Mouse (Mus musculus): ENCODE data around the gene Nsg2. TPM values are rescaled to one million over a fixed set of nuclear protein-coding genes. Genes with fewer than 3 reads are reported as not detected.
"Not testable (repeated sequence)": the region's sequence is repeated elsewhere in the genome, so short reads cannot be mapped to it uniquely, and the experiment has no call there.

Gene Nsg2
- 129 and 138 TPM in 2 replicates for polyA plus RNA-seq (2015; fragmentation: Nextera tagmentation; extraction: Ambion mirVana)

DNA sequence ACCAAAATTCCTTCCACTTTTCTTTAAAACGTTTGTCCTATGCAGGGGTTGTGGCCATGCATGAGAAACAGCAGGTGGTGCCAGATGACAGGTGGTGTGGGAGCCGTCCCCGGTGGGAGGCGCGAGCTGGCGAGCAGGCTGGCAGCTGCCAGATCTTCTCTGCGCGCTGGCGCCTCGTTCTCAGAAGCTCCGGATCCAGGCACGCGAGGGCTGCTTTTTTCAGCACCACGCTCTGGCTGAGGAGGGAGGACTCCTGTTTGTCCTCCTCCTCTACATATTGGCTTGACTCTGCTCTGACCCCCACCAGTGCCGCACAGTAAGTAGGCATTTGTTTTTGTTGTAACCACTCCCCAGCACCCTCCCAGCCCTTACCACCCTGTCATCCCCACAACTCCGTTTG lies at the start of gene Nsg2:
Gene Nsg2, plus strand, starts transcription at position 183 of the 400 bp plus-strand sequence.
- peak; percentile 95 for DNase-seq (ENCODE audit: low spot score)

DNA sequence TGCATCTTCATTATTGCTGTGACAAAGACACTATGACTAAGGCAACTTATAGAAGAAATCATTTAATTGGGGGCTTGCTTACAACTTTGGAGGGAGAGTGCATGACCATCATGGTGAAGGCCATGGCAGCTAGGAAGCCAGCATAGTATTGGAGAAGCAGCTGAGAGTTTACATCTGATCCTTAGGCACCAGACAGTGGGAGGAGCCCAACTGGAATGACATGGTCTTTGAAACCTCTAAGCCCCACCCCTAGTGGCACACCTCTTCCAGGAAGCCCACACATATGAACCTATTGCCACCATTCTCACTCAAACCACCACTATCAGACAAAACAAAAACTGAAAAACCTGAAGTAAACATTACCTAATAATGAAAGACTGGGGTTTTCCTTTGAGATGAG lies 40.2 kb upstream of the Nsg2 start:
- no peak for DNase-seq (ENCODE audit: low spot score)

DNA sequence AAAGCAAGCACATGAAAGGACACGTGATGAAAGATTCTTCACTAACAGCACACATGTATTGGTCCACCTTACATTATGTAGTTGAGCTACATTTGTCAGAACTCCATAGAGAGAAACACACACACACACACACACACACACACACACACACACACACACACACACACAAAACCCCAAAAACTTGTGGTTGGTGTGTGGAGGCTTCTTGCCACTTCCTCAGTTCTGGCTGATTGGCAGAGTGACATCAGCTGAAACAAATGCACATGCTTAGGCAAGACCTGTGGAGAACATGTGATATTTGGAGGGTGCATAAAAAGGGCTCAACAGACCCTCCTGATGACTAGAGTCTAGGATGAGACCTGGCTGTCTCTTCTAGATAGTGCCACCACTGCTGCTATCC lies 36.3 kb upstream of the Nsg2 start:
- peak; percentile 27 for DNase-seq (ENCODE audit: low spot score)

- DNase-seq (ENCODE audit: low spot score), result no peak
Observed at GRCm38 (mm10) chr11:31965256-31966134, 34.8 kb upstream of the Nsg2 start, which contains the start of gene 4930524B15Rik. TSS of gene 4930524B15Rik (plus strand) at chr11:31965592.

- DNase-seq (ENCODE audit: low spot score), result no peak
Observed at GRCm38 (mm10) chr11:31974132-31974531, 26.1 kb upstream of the Nsg2 start.

GRCm38 (mm10) chr11:31974826-31975225 lies 25.4 kb upstream of the Nsg2 start:
- DNase-seq (ENCODE audit: low spot score), result no peak

- no peak for DNase-seq (ENCODE audit: low spot score)
Observed at GRCm38 (mm10) chr11:31975678-31976077, 24.6 kb upstream of the Nsg2 start.

- no peak for DNase-seq (ENCODE audit: low spot score)
Observed at GRCm38 (mm10) chr11:31976137-31976536, 24.1 kb upstream of the Nsg2 start.

GRCm38 (mm10) chr11:31980089-31980488 lies 20.2 kb upstream of the Nsg2 start:
- DNase-seq (ENCODE audit: low spot score), result not testable (repeated sequence)

DNA sequence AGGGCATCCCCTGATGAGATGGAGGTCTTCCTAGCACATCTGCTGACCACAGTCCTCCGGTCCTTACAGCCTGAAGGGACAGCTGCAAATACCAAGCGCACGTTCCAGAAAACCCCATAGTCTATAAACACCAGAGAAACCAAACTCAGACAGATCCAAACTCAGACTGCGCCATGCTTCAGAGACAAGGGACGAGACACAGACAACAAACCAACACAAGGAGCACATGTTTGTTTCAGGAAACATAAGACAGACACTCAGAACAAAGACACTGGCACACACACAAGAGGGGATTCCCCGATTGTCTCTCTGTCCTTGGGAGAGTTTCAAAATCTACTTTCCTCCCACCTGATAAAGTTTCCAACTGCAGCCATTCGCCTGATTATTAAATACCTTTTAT lies 18.4 kb upstream of the Nsg2 start:
- DNase-seq (ENCODE audit: low spot score), result no peak

DNA sequence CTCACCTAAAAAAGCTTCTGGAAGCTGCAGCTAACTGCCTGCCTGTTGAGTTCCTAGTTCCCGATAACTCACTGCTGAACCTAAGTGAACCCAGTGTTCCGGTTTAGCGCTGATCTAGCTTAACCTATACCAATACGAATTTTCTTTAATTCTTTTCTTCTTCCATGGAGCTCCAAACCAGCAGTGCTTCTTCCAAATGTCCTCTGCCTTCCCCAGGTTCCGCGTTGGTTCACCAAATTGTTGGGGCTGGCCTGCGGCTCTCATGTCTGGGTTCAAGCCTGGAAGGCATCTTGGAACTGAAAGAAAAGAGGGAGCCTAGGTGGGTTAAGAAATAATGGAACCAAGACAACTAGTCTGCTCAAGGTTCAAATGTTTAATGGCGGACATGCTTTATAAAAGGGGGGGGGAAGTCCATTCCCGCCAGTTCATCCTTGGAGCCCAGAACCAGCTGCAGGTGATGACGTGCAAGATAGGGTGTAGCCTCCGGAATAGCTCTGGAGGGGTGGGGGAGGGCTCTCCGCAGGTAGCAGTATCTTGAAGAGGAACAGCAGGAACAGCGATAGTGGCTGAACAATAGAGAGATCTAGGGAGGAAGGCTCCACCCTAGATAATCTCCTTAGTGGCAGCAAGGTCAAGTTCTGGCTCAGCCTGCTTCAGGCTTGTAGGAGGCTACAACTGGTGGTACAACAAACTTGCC lies 17.9 kb upstream of the Nsg2 start:
- DNase-seq (ENCODE audit: low spot score), result not testable (repeated sequence)

GRCm38 (mm10) chr11:31983249-31983648 lies 17.0 kb upstream of the Nsg2 start:
- DNase-seq (ENCODE audit: low spot score), result no peak

GRCm38 (mm10) chr11:31984786-31985185 lies 15.5 kb upstream of the Nsg2 start:
- no peak for DNase-seq (ENCODE audit: low spot score)

- DNase-seq (ENCODE audit: low spot score), result no peak
Observed at GRCm38 (mm10) chr11:31992535-31992934, 7.7 kb upstream of the Nsg2 start.

GRCm38 (mm10) chr11:31999716-32000115 lies 547 bp upstream of the Nsg2 start:
- peak; percentile 86 for DNase-seq (ENCODE audit: low spot score)

DNA sequence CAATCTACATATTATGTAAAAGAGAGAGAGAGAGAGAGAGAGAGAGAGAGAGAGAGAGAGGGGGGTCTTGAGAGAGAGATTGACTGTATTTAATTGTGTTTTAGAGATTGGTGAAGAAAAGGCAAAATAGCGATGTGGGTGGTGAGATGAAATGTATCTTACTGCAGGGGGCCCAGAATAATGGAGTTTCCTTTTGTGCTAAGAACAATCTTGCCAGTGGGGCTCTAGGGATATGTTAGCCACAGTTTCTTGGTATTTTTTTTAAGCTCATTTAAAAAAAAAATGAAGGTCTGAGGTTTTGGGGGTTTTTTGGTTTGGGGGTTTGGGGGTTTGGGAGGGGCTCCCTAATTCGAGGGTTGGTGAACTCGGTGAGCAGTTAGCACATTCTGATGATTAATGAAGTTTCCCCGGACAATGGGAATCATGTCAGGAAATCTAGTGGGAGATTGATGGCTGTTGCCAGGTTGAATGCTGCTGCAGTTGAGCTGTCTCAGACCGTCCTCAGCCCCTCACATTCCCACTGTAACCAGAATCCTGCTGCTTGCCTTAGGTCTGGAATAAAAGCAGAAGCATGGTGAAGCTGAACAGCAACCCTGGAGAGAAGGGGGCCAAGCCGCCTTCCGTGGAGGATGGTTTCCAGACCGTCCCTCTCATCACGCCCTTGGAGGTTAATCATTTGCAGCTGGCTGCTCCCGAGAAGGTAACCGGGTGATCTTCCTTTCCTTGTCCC lies 1.1 kb downstream of the Nsg2 start:
- DNase-seq (ENCODE audit: low spot score), result peak; percentile 47

DNA sequence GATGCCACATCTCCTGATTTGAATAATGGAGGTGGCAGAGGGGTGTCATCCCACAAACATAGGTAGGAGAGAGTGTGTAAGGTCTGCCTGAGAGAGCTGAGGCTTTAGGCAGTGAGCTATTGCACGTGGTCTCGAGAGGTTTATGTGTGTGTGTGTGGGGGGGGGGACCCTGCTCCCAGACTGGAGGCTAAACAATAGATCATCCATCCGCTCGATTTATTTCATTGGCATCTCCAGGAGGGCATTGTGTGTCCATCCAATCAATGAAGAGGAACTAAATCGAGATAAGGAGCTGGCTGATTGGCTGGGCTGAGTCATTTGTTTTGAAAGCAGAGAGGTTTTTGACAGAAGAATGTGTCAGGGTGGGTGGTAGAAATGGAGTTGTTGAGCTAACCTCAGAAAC lies 2.4 kb downstream of the Nsg2 start:
- peak; percentile 23 for DNase-seq (ENCODE audit: low spot score)

GRCm38 (mm10) chr11:32008049-32008448 lies 7.8 kb downstream of the Nsg2 start:
- DNase-seq (ENCODE audit: low spot score), result not testable (repeated sequence)

DNA sequence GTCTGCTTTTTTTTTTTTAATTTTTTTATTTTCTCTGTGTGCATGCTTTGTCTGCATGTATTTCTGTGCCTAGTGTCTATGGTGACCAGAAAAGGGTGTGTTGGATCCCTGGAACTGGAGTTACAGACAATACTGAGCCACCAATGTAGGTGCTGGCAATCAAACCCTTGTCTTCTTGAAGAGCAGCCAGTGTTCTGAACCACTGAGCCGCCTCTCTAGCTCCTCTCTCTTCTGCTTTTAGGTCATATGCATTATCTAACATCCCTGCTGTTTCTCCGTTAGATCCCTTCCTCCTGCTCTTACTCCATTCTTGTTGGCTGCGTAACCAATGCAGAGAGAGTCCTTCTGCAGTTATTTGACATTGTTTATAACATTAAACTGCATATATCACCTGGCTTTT lies 8.6 kb downstream of the Nsg2 start:
- DNase-seq (ENCODE audit: low spot score), result no peak

DNA sequence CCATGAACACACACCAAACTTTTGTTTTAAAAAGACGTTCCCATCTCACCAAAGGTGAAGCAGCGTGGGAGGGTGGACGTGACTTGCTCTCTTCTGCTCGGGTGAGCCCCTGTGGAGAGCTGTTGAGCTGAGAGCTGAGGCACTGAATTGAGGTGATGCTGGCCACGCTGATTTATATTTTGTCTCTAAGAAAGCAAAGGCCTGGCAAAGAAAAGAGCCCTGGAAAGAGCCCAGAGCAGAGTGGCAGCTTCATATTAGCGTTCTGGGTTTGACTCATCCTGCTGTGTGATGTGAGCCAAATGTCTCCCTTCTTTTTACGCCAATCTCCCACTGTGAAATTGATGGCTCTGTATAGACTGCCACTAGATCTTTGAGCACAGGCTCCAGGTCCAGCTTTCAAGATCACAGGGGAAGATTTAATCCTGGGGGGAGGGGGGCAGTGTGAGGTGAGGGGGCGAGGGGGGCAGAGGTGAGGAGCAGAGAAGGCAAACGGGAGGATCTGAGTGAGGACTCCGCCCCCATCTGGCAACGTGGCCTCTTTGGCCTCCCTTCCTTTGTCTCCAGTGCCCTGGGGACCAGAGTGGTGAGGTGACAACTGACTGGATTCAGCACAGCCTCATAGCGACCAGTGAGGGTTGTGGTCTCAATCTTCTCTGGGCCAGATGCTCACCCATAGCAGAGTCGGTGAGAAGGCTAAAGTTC lies 9.8 kb downstream of the Nsg2 start:
- no peak for DNase-seq (ENCODE audit: low spot score)

DNA sequence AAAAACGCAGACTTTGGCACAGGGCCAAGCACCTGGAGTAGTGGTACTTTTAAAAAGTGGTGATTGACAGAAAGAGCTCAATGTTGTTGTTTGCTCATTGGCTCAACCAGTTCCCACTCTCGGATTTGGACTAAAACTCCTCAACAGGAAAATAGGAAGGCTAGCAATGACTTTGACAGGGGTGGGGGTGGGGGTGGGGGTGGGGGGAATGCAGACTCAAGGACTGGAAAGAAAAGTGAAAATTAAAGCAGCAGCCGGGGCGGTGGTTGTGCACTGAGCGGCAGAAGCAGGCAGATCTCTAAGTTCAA lies 10.4 kb downstream of the Nsg2 start:
- DNase-seq (ENCODE audit: low spot score), result peak; percentile 86
